Mouse (Mus musculus): ENCODE data around the gene Cdkal1. TPM values are rescaled to one million over a fixed set of nuclear protein-coding genes. Genes with fewer than 3 reads are reported as not detected.

The Cdkal1 gene
- polyA plus RNA-seq, 1 experiment, result 3.3 TPM

DNA sequence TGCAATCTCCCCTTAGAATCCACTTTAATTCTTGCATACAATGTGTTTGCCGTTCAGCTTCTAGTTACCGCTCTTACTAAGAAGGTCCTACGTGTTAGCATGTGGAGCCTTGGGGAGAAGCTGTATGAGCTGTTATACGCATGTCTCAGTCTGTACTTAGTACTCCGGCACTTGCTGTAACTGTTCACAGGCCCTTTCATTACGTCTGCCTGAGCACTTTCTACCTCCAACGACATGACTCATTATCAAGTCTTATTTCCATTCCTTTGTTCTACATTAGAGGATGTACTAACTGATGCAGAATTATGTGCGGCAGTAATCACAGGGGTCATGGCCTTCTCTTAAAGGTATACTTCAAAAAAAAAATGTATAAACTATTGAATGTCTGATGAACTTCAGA is 89.1 kb downstream of the Cdkal1 start:
- Histone ChIP-seq H3K27ac (ENCODE audit: control insufficient read depth, insufficient read depth, low read length) (no peak overlapping the region), H3K4me1 (replicated peaks; ENCODE audit: control insufficient read depth, insufficient read depth, low read length) (no peaks in the 10 kb centered on the region), H3K36me3 (ENCODE audit: control insufficient read depth, insufficient read depth, low read length) (no peaks in the 10 kb centered on the region), H3K4me3 (ENCODE audit: control insufficient read depth, insufficient read depth, low read length) (no peak overlapping the region), H3K27me3 (ENCODE audit: control insufficient read depth, insufficient read depth, low read length) (no peaks in the 10 kb centered on the region)
- TF ChIP-seq CTCF (IDR thresholded peaks at IDR 0.05; ENCODE audit: borderline replicate concordance, control insufficient read depth, extremely low read depth, insufficient read depth, low read length, poor library complexity) (no peak), POLR2A (IDR thresholded peaks at IDR 0.05; ENCODE audit: control insufficient read depth, extremely low read depth, insufficient read depth, low read length, poor library complexity) (no peak)
- WGBS, result 96% methylated on average over 8 of the region's 8 CpGs
- DNase-seq, result no peak

DNA sequence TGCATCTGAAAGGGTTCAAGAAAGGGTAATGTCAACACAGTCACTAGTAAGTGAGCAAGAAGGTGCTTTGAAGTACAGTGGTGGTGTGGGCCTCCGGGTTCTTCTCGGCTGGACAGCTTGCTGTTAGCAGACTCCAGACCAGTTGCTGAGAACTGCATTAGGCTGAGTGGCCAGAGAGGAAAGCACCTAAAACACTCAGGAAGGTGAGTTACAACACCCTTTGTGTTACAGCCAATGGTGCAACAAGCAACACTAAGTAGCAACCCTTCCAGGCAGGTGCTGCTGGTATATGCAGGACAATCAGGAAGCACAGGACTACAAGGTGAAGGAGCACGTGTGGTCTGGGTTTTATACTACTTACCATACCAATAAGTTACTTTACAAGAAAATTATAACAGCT is 90.2 kb downstream of the Cdkal1 start:
- H3K27ac ChIP-seq (ENCODE audit: control insufficient read depth, insufficient read depth, low read length), result no peak overlapping the region
- TF ChIP-seq CTCF (IDR thresholded peaks at IDR 0.05; ENCODE audit: borderline replicate concordance, control insufficient read depth, extremely low read depth, insufficient read depth, low read length, poor library complexity), result no peak
- H3K4me3 ChIP-seq (ENCODE audit: control insufficient read depth, insufficient read depth, low read length), result no peak overlapping the region
- no peaks in the 10 kb centered on the region for H3K36me3 ChIP-seq (ENCODE audit: control insufficient read depth, insufficient read depth, low read length)
- WGBS, result 87% methylated on average over 3 of the region's 3 CpGs
- no peaks in the 10 kb centered on the region for H3K27me3 ChIP-seq (ENCODE audit: control insufficient read depth, insufficient read depth, low read length)
- H3K4me1 ChIP-seq (replicated peaks; ENCODE audit: control insufficient read depth, insufficient read depth, low read length), result no peaks in the 10 kb centered on the region
- DNase-seq, result no peak

DNA sequence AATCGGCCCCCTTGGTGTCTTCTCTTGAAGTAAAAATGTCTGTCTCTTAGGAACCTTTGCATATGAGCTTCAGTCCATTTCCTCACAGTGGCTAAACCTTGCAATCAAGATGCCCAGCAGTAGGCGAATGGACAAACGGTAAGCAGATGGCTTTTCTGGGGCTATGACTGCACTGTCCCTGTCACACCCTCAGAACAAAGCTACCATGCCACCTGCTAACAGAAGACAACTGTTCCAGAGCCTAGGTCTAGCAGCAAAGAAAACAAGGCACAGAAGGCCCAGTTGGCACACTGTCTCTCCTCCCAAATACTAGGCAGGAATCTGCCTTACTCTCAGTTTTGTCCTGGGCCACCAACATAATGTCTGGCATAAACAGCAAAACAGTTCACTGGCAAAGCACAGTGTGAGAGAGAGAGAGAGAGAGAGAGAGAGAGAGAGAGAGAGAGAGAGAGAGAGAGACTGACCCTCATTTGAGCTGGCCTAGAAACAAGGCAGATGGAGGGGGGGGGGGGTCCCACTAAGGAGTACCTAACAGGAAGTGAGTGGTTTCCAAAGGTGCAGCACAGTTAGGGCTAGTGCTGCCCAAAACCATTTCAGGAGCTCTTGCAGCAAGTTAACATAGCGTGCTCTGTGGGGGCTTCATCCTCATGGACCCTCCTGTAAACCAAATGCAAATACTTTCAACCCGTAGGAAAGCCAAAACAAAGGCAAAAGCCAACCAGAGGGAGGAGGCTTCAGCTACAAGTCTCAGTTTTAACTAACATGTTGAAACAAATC is 95.6 kb downstream of the Cdkal1 start:
- no peak for DNase-seq
- peaks cover 6% of the 10 kb centered on the region for H3K4me1 ChIP-seq (replicated peaks; ENCODE audit: control insufficient read depth, insufficient read depth, low read length)
- no peak for TF ChIP-seq CTCF (IDR thresholded peaks at IDR 0.05; ENCODE audit: borderline replicate concordance, control insufficient read depth, extremely low read depth, insufficient read depth, low read length, poor library complexity)
- TF ChIP-seq POLR2A (IDR thresholded peaks at IDR 0.05; ENCODE audit: control insufficient read depth, extremely low read depth, insufficient read depth, low read length, poor library complexity), result no peak
- 81% methylated on average over 5 of the region's 5 CpGs for WGBS
- H3K36me3 ChIP-seq (ENCODE audit: control insufficient read depth, insufficient read depth, low read length), result no peaks in the 10 kb centered on the region
- H3K4me3 ChIP-seq (ENCODE audit: control insufficient read depth, insufficient read depth, low read length), result no peak overlapping the region
- no peaks in the 10 kb centered on the region for H3K27me3 ChIP-seq (ENCODE audit: control insufficient read depth, insufficient read depth, low read length)
- no peak overlapping the region for H3K27ac ChIP-seq (ENCODE audit: control insufficient read depth, insufficient read depth, low read length)

- H3K27ac ChIP-seq (ENCODE audit: control insufficient read depth, insufficient read depth, low read length), result no peak overlapping the region
- peaks cover 8% of the 10 kb centered on the region for H3K4me1 ChIP-seq (replicated peaks; ENCODE audit: control insufficient read depth, insufficient read depth, low read length)
- DNase-seq, result no peak
- TF ChIP-seq POLR2A (IDR thresholded peaks at IDR 0.05; ENCODE audit: control insufficient read depth, extremely low read depth, insufficient read depth, low read length, poor library complexity) (no peak), CTCF (IDR thresholded peaks at IDR 0.05; ENCODE audit: borderline replicate concordance, control insufficient read depth, extremely low read depth, insufficient read depth, low read length, poor library complexity) (no peak)
- H3K36me3 ChIP-seq (ENCODE audit: control insufficient read depth, insufficient read depth, low read length), result no peaks in the 10 kb centered on the region
- WGBS, result 2% methylated on average over 3 of the region's 3 CpGs
- H3K4me3 ChIP-seq (ENCODE audit: control insufficient read depth, insufficient read depth, low read length), result no peak overlapping the region
- no peaks in the 10 kb centered on the region for H3K27me3 ChIP-seq (ENCODE audit: control insufficient read depth, insufficient read depth, low read length)
Measured at GRCm38 (mm10) chr13:29756052-29756451, 99.4 kb downstream of the Cdkal1 start.

- 77% methylated on average over 3 of the region's 3 CpGs for WGBS
- no peak overlapping the region for H3K4me3 ChIP-seq (ENCODE audit: control insufficient read depth, insufficient read depth, low read length)
- no peak for DNase-seq
- peaks cover 4% of the 10 kb centered on the region for H3K4me1 ChIP-seq (replicated peaks; ENCODE audit: control insufficient read depth, insufficient read depth, low read length)
- H3K27ac ChIP-seq (ENCODE audit: control insufficient read depth, insufficient read depth, low read length), result no peak overlapping the region
- no peaks in the 10 kb centered on the region for H3K36me3 ChIP-seq (ENCODE audit: control insufficient read depth, insufficient read depth, low read length)
- TF ChIP-seq POLR2A (IDR thresholded peaks at IDR 0.05; ENCODE audit: control insufficient read depth, extremely low read depth, insufficient read depth, low read length, poor library complexity) (no peak), CTCF (IDR thresholded peaks at IDR 0.05; ENCODE audit: borderline replicate concordance, control insufficient read depth, extremely low read depth, insufficient read depth, low read length, poor library complexity) (no peak)
- no peaks in the 10 kb centered on the region for H3K27me3 ChIP-seq (ENCODE audit: control insufficient read depth, insufficient read depth, low read length)
Measured at GRCm38 (mm10) chr13:29753254-29753653, 102.2 kb downstream of the Cdkal1 start.

- 97% methylated on average over 6 of the region's 6 CpGs for WGBS
- Histone ChIP-seq H3K4me1 (replicated peaks; ENCODE audit: control insufficient read depth, insufficient read depth, low read length) (peaks cover 6% of the 10 kb centered on the region), H3K4me3 (ENCODE audit: control insufficient read depth, insufficient read depth, low read length) (no peak overlapping the region), H3K27ac (ENCODE audit: control insufficient read depth, insufficient read depth, low read length) (no peak overlapping the region), H3K36me3 (ENCODE audit: control insufficient read depth, insufficient read depth, low read length) (no peaks in the 10 kb centered on the region), H3K27me3 (ENCODE audit: control insufficient read depth, insufficient read depth, low read length) (no peaks in the 10 kb centered on the region)
- TF ChIP-seq CTCF (IDR thresholded peaks at IDR 0.05; ENCODE audit: borderline replicate concordance, control insufficient read depth, extremely low read depth, insufficient read depth, low read length, poor library complexity) (no peak), POLR2A (IDR thresholded peaks at IDR 0.05; ENCODE audit: control insufficient read depth, extremely low read depth, insufficient read depth, low read length, poor library complexity) (no peak)
- DNase-seq, result no peak
Measured at GRCm38 (mm10) chr13:29752061-29752460, 103.4 kb downstream of the Cdkal1 start.

GRCm38 (mm10) chr13:29751201-29751600 is 104.3 kb downstream of the Cdkal1 start:
- H3K36me3 ChIP-seq (ENCODE audit: control insufficient read depth, insufficient read depth, low read length), result no peaks in the 10 kb centered on the region
- DNase-seq, result no peak
- H3K27me3 ChIP-seq (ENCODE audit: control insufficient read depth, insufficient read depth, low read length), result no peaks in the 10 kb centered on the region
- H3K27ac ChIP-seq (ENCODE audit: control insufficient read depth, insufficient read depth, low read length), result no peak overlapping the region
- peaks cover 11% of the 10 kb centered on the region for H3K4me1 ChIP-seq (replicated peaks; ENCODE audit: control insufficient read depth, insufficient read depth, low read length)
- no peak overlapping the region for H3K4me3 ChIP-seq (ENCODE audit: control insufficient read depth, insufficient read depth, low read length)
- TF ChIP-seq POLR2A (IDR thresholded peaks at IDR 0.05; ENCODE audit: control insufficient read depth, extremely low read depth, insufficient read depth, low read length, poor library complexity) (no peak), CTCF (IDR thresholded peaks at IDR 0.05; ENCODE audit: borderline replicate concordance, control insufficient read depth, extremely low read depth, insufficient read depth, low read length, poor library complexity) (no peak)
- 98% methylated on average over 5 of the region's 5 CpGs for WGBS

Measured in thymus, adult 2 months (tissue).